Mouse (Mus musculus) intestine, embryonic 14.5 days (tissue): ENCODE data around the gene Cdc14a. TPM values are rescaled to one million over a fixed set of nuclear protein-coding genes. Genes with fewer than 3 reads are reported as not detected.
A peak's percentile ranks its signal among the peaks of the same experiment; 100 is the strongest.

Experiments
- ATAC-seq: fragments of 200-750 bp; cut with Nextera tagmentation; replicated peaks from 2 replicates; pipeline ENCODE4 v1.8.0; 2017; ENCODE audit warnings: low read depth, moderate number of reproducible peaks, moderate TSS enrichment, moderate library complexity; ENCODE audit not compliant: low FRiP score, low TSS enrichment
- DNase-seq: peaks from one replicate; pipeline ENCODE4 v3.0.0-alpha.2; 2018; ENCODE audit warnings: low spot score
- H3K27ac ChIP-seq: fragments of 300-500 bp; sonication (generic); 2 replicates; pipeline ENCODE4 v1.5.1; 2014; ENCODE audit warnings: low read depth, mild to moderate bottlenecking, control low read depth
- H3K27me3 ChIP-seq: fragments of 300-500 bp; sonication (generic); replicated peaks from 2 replicates; pipeline ENCODE4 v1.6.1; 2014; ENCODE audit warnings: low read length, control low read depth; ENCODE audit not compliant: control insufficient read depth, insufficient read depth
- H3K36me3 ChIP-seq: fragments of 300-500 bp; sonication (generic); 2 replicates; pipeline ENCODE4 v1.6.1; 2014; ENCODE audit warnings: low read length, control low read depth; ENCODE audit not compliant: control insufficient read depth, insufficient read depth
- H3K4me1 ChIP-seq: fragments of 300-500 bp; sonication (generic); replicated peaks from 2 replicates; pipeline ENCODE4 v1.6.1; 2014; ENCODE audit warnings: low read length, control low read depth, mixed read lengths; ENCODE audit not compliant: control insufficient read depth, insufficient read depth
- H3K4me2 ChIP-seq: fragments of 300-500 bp; sonication (generic); 2 replicates; pipeline ENCODE4 v1.6.1; 2014; ENCODE audit warnings: low read length
- H3K4me3 ChIP-seq: fragments of 300-500 bp; sonication (generic); 2 replicates; pipeline ENCODE4 v1.5.1; 2014; ENCODE audit warnings: low read depth, low read length, control low read depth, mixed read lengths
- H3K9ac ChIP-seq: fragments of 300-500 bp; sonication (generic); 2 replicates; pipeline ENCODE4 v1.6.1; 2014; ENCODE audit warnings: mild to moderate bottlenecking, low read length
- H3K9me3 ChIP-seq: fragments of 300-500 bp; sonication (generic); 2 replicates; pipeline ENCODE4 v1.6.1; 2016; ENCODE audit warnings: low read length, control low read depth; ENCODE audit not compliant: control insufficient read depth
- WGBS: fragments of 180-500 bp; shearing (Covaris S2); extraction: QIAGEN DNeasy Blood & Tissue Kit; methylation state at CpG from one replicate; pipeline ENCODE4 v1.1.7; 2014; 5-methylcytosine and 5-hydroxymethylcytosine counted together
- polyA plus RNA-seq: library from polyadenylated mRNA; unstranded; fragments of >200 nt; fragmentation: Nextera tagmentation; extraction: Ambion mirVana; gene quantifications from 2 replicates; pipeline ENCODE4 v1.2.1, GENCODE M21; 2014

Gene Cdc14a
- polyA plus RNA-seq, 1 experiment from 2014 or later = 8.8 TPM

GRCm38 (mm10) chr3:116281663-116282062, 142.2 kb downstream of the Cdc14a start:
- Histone ChIP-seq H3K4me3 (no peak overlapping the region), H3K36me3 (no peaks in the 10 kb centered on the region), H3K27ac (no peak overlapping the region), H3K9ac (no peak overlapping the region), H3K9me3 (no peaks in the 10 kb centered on the region), H3K4me2 (no peak overlapping the region), H3K27me3 (no peaks in the 10 kb centered on the region), H3K4me1 (no peaks in the 10 kb centered on the region)
- ATAC-seq = no peak
- DNase-seq = no peak
- WGBS = 91% methylated on average over 6 of the region's 6 CpGs

- no peak overlapping the region for H3K9ac ChIP-seq
- H3K4me1 ChIP-seq = no peaks in the 10 kb centered on the region
- H3K9me3 ChIP-seq = no peaks in the 10 kb centered on the region
- H3K4me3 ChIP-seq = no peak overlapping the region
- no peak overlapping the region for H3K4me2 ChIP-seq
- DNase-seq (no peak), ATAC-seq (no peak)
- H3K27ac ChIP-seq = no peak overlapping the region
- 80% methylated on average over 8 of the region's 8 CpGs for WGBS
- no peaks in the 10 kb centered on the region for H3K27me3 ChIP-seq
- H3K36me3 ChIP-seq = no peaks in the 10 kb centered on the region
These were observed 146.7 kb downstream of the Cdc14a start for GRCm38 (mm10) chr3:116277146-116277545.

- 79% methylated on average over 6 of the region's 6 CpGs for WGBS
- no peaks in the 10 kb centered on the region for H3K36me3 ChIP-seq
- H3K4me1 ChIP-seq = no peaks in the 10 kb centered on the region
- H3K9ac ChIP-seq = no peak overlapping the region
- DNase-seq (no peak), ATAC-seq (no peak)
- no peaks in the 10 kb centered on the region for H3K27me3 ChIP-seq
- no peaks in the 10 kb centered on the region for H3K9me3 ChIP-seq
- no peak overlapping the region for H3K27ac ChIP-seq
- no peak overlapping the region for H3K4me3 ChIP-seq
- H3K4me2 ChIP-seq = no peak overlapping the region
These were observed 152.2 kb downstream of the Cdc14a start for GRCm38 (mm10) chr3:116271679-116272078.

- Histone ChIP-seq H3K4me3 (no peak overlapping the region), H3K4me1 (no peaks in the 10 kb centered on the region), H3K27me3 (no peaks in the 10 kb centered on the region), H3K9me3 (no peaks in the 10 kb centered on the region), H3K4me2 (no peak overlapping the region), H3K9ac (no peak overlapping the region), H3K27ac (no peak overlapping the region), H3K36me3 (no peaks in the 10 kb centered on the region)
- 0 out of 2 replicates have a peak, but pooled peaks have one; percentile 58 for ATAC-seq
- 93% methylated on average over 2 of the region's 2 CpGs for WGBS
- no peak for DNase-seq
These were observed 156.7 kb downstream of the Cdc14a start for GRCm38 (mm10) chr3:116267036-116267654.

GRCm38 (mm10) chr3:116266360-116266759, 157.5 kb downstream of the Cdc14a start:
- Histone ChIP-seq H3K27me3 (no peaks in the 10 kb centered on the region), H3K9ac (no peak overlapping the region), H3K4me1 (no peaks in the 10 kb centered on the region), H3K36me3 (no peaks in the 10 kb centered on the region), H3K4me2 (no peak overlapping the region), H3K4me3 (no peak overlapping the region), H3K9me3 (no peaks in the 10 kb centered on the region), H3K27ac (no peak overlapping the region)
- no peak for DNase-seq
- no peak for ATAC-seq
- WGBS = 65% methylated on average over 3 of the region's 3 CpGs

- WGBS = 94% methylated on average over 1 of the region's 1 CpGs
- no peak overlapping the region for H3K9ac ChIP-seq
- DNase-seq (no peak), ATAC-seq (no peak)
- H3K36me3 ChIP-seq = no peaks in the 10 kb centered on the region
- no peaks in the 10 kb centered on the region for H3K27me3 ChIP-seq
- H3K4me1 ChIP-seq = no peaks in the 10 kb centered on the region
- no peak overlapping the region for H3K4me2 ChIP-seq
- H3K27ac ChIP-seq = no peak overlapping the region
- no peak overlapping the region for H3K4me3 ChIP-seq
- H3K9me3 ChIP-seq = no peaks in the 10 kb centered on the region
These were observed 159.9 kb downstream of the Cdc14a start for GRCm38 (mm10) chr3:116263977-116264376.

GRCm38 (mm10) chr3:116263061-116263460, 160.8 kb downstream of the Cdc14a start:
- Histone ChIP-seq H3K9ac (no peak overlapping the region), H3K27me3 (no peaks in the 10 kb centered on the region), H3K4me2 (no peak overlapping the region), H3K4me3 (no peak overlapping the region), H3K4me1 (no peaks in the 10 kb centered on the region), H3K36me3 (no peaks in the 10 kb centered on the region), H3K27ac (no peak overlapping the region), H3K9me3 (no peaks in the 10 kb centered on the region)
- DNase-seq (no peak), ATAC-seq (no peak)
- WGBS = 86% methylated on average over 5 of the region's 5 CpGs

- Histone ChIP-seq H3K27me3 (peaks cover 36% of the 10 kb centered on the region), H3K27ac (no peak overlapping the region), H3K4me1 (peaks cover 4% of the 10 kb centered on the region), H3K36me3 (no peaks in the 10 kb centered on the region), H3K4me2 (no peak overlapping the region), H3K9me3 (no peaks in the 10 kb centered on the region), H3K9ac (no peak overlapping the region), H3K4me3 (no peak overlapping the region)
- ATAC-seq (no peak), DNase-seq (no peak)
- WGBS = 62% methylated on average over 5 of the region's 5 CpGs
These were observed 167.7 kb downstream of the Cdc14a start for GRCm38 (mm10) chr3:116256104-116256503.

GRCm38 (mm10) chr3:116253077-116253531, 170.7 kb downstream of the Cdc14a start, which contains the start of gene Gpr88:
Gene Gpr88, minus strand, starts transcription at chr3:116253503.
- Histone ChIP-seq H3K27me3 (peaks cover 50% of the 10 kb centered on the region), H3K4me2 (peak within 1 kb of the TSS; percentile 93), H3K27ac (no peak within 1 kb of the TSS), H3K9ac (no peak within 1 kb of the TSS), H3K36me3 (no peaks in the 10 kb centered on the region), H3K9me3 (no peaks in the 10 kb centered on the region), H3K4me3 (peak within 1 kb of the TSS; percentile 46), H3K4me1 (peaks cover 4% of the 10 kb centered on the region)
- 3% methylated on average over 9 of the region's 9 CpGs for WGBS
- peak; percentile 79 for DNase-seq
- peak; percentile 48 for ATAC-seq
